Mouse (Mus musculus): ENCODE measurements around the gene Nr4a1. TPM values are rescaled to one million over a fixed set of nuclear protein-coding genes. Genes with fewer than 3 reads are reported as not detected.

The Nr4a1 gene
- polyA plus RNA-seq, 1 experiment: 51.4 TPM

DNA sequence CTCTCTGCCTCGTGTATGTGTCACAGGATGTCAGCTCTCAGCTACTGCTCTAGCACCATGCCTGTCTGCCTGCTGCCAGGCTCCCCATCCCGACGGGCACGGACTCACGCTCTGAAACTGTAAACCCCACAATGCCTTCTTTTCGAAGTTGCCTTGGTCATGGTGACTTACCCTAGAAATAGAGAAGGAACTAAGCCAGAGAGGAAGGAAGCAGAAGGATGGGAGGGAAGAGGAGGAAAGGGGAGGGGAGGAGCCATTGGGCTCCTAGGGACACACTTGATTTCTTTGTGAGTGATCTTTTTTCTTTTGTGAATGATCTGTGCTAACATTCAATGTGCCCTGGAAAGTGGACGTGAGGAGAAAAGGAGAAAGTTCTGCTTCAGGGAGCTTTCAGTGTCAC lies 43.9 kb downstream of the Nr4a1 start:
- H3K27ac ChIP-seq (ENCODE audit: control insufficient read depth, insufficient read depth, low read depth, low read length): no peak overlapping the region; the same call in 1 of the 2 replicates
- H3K4me1 ChIP-seq (ENCODE audit: control insufficient read depth, insufficient read depth, low read length): peaks cover 2% of the 10 kb centered on the region
- H3K27me3 ChIP-seq (ENCODE audit: control insufficient read depth, insufficient read depth, low read length): no peaks in the 10 kb centered on the region
- H3K4me3 ChIP-seq (ENCODE audit: control insufficient read depth, low read depth, low read length): peak overlapping the region; percentile 34
- TF ChIP-seq CTCF (IDR thresholded peaks at IDR 0.05; ENCODE audit: control insufficient read depth, insufficient read depth, insufficient replicate concordance, low read depth, low read length) (no peak), POLR2A (IDR thresholded peaks at IDR 0.05; ENCODE audit: control insufficient read depth, low read depth, low read length) (no peak)
- H3K36me3 ChIP-seq (ENCODE audit: control insufficient read depth, insufficient read depth, low read length): no peaks in the 10 kb centered on the region

GRCm38 (mm10) chr15:101298550-101298949 lies 44.5 kb downstream of the Nr4a1 start:
- Histone ChIP-seq H3K4me3 (ENCODE audit: control insufficient read depth, low read depth, low read length) (peak overlapping the region; percentile 34), H3K27ac (ENCODE audit: control insufficient read depth, insufficient read depth, low read depth, low read length) (no peak overlapping the region), H3K27me3 (ENCODE audit: control insufficient read depth, insufficient read depth, low read length) (no peaks in the 10 kb centered on the region), H3K36me3 (ENCODE audit: control insufficient read depth, insufficient read depth, low read length) (no peaks in the 10 kb centered on the region), H3K4me1 (ENCODE audit: control insufficient read depth, insufficient read depth, low read length) (peaks cover 2% of the 10 kb centered on the region)
- no peak for TF ChIP-seq CTCF (IDR thresholded peaks at IDR 0.05; ENCODE audit: control insufficient read depth, insufficient read depth, insufficient replicate concordance, low read depth, low read length)
- peak; percentile 67; the same call in 1 of the 2 replicates for TF ChIP-seq POLR2A (IDR thresholded peaks at IDR 0.05; ENCODE audit: control insufficient read depth, low read depth, low read length)

- no peak for TF ChIP-seq CTCF (IDR thresholded peaks at IDR 0.05; ENCODE audit: control insufficient read depth, insufficient read depth, insufficient replicate concordance, low read depth, low read length)
- TF ChIP-seq POLR2A (IDR thresholded peaks at IDR 0.05; ENCODE audit: control insufficient read depth, low read depth, low read length): peak; percentile 31; the same call in 1 of the 2 replicates
- Histone ChIP-seq H3K36me3 (ENCODE audit: control insufficient read depth, insufficient read depth, low read length) (no peaks in the 10 kb centered on the region), H3K27ac (ENCODE audit: control insufficient read depth, insufficient read depth, low read depth, low read length) (peak overlapping the region; percentile 81), H3K4me3 (ENCODE audit: control insufficient read depth, low read depth, low read length) (peak overlapping the region; percentile 48), H3K4me1 (ENCODE audit: control insufficient read depth, insufficient read depth, low read length) (peaks cover 2% of the 10 kb centered on the region), H3K27me3 (ENCODE audit: control insufficient read depth, insufficient read depth, low read length) (no peaks in the 10 kb centered on the region)
Measured at GRCm38 (mm10) chr15:101299480-101299960, 45.5 kb downstream of the Nr4a1 start.

DNA sequence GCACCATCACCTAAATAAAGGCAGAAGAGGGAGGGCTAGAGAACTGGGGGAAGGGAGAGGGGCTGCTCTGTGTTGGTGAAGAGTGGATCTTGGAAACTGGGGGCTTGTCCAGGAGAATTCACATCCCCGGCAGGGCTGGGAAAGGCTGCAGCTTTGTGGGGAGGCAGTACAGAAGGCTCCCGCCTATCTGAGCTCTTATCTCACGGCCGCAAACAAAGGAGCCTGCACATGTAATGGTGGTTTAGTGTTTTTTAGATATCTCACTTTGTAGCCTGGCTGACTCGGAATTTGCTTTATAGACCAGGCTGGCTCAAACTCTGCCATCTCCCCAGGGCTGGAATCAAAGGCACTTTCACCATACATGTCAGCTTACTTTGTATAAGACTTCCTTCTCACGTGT lies 46.1 kb downstream of the Nr4a1 start:
- no peak for TF ChIP-seq CTCF (IDR thresholded peaks at IDR 0.05; ENCODE audit: control insufficient read depth, insufficient read depth, insufficient replicate concordance, low read depth, low read length)
- no peak for TF ChIP-seq POLR2A (IDR thresholded peaks at IDR 0.05; ENCODE audit: control insufficient read depth, low read depth, low read length)

GRCm38 (mm10) chr15:101302201-101302600 lies 48.1 kb downstream of the Nr4a1 start:
- TF ChIP-seq CTCF (IDR thresholded peaks at IDR 0.05; ENCODE audit: control insufficient read depth, insufficient read depth, insufficient replicate concordance, low read depth, low read length): no peak
- TF ChIP-seq POLR2A (IDR thresholded peaks at IDR 0.05; ENCODE audit: control insufficient read depth, low read depth, low read length): no peak
- no peaks in the 10 kb centered on the region for H3K27me3 ChIP-seq (ENCODE audit: control insufficient read depth, insufficient read depth, low read length)
- H3K36me3 ChIP-seq (ENCODE audit: control insufficient read depth, insufficient read depth, low read length): no peaks in the 10 kb centered on the region
- H3K4me1 ChIP-seq (ENCODE audit: control insufficient read depth, insufficient read depth, low read length): peaks cover 2% of the 10 kb centered on the region
- H3K4me3 ChIP-seq (ENCODE audit: control insufficient read depth, low read depth, low read length): no peak overlapping the region
- H3K27ac ChIP-seq (ENCODE audit: control insufficient read depth, insufficient read depth, low read depth, low read length): no peak overlapping the region

More for the DNA sequence above, 46.1 kb downstream of the Nr4a1 start:
- Histone ChIP-seq H3K27me3 (ENCODE audit: control insufficient read depth, insufficient read depth, low read length) (no peaks in the 10 kb centered on the region), H3K4me1 (ENCODE audit: control insufficient read depth, insufficient read depth, low read length) (peaks cover 2% of the 10 kb centered on the region), H3K36me3 (ENCODE audit: control insufficient read depth, insufficient read depth, low read length) (no peaks in the 10 kb centered on the region), H3K27ac (ENCODE audit: control insufficient read depth, insufficient read depth, low read depth, low read length) (peak overlapping the region; percentile 61), H3K4me3 (ENCODE audit: control insufficient read depth, low read depth, low read length) (peak overlapping the region; percentile 48)

GRCm38 (mm10) chr15:101303830-101304229 lies 49.8 kb downstream of the Nr4a1 start:
- Histone ChIP-seq H3K4me1 (ENCODE audit: control insufficient read depth, insufficient read depth, low read length) (peaks cover 2% of the 10 kb centered on the region), H3K27me3 (ENCODE audit: control insufficient read depth, insufficient read depth, low read length) (no peaks in the 10 kb centered on the region), H3K27ac (ENCODE audit: control insufficient read depth, insufficient read depth, low read depth, low read length) (peak overlapping the region; percentile 64), H3K4me3 (ENCODE audit: control insufficient read depth, low read depth, low read length) (no peak overlapping the region), H3K36me3 (ENCODE audit: control insufficient read depth, insufficient read depth, low read length) (no peaks in the 10 kb centered on the region)
- TF ChIP-seq POLR2A (IDR thresholded peaks at IDR 0.05; ENCODE audit: control insufficient read depth, low read depth, low read length): no peak
- TF ChIP-seq CTCF (IDR thresholded peaks at IDR 0.05; ENCODE audit: control insufficient read depth, insufficient read depth, insufficient replicate concordance, low read depth, low read length): no peak

GRCm38 (mm10) chr15:101306459-101306858 lies 52.4 kb downstream of the Nr4a1 start:
- no peak for TF ChIP-seq CTCF (IDR thresholded peaks at IDR 0.05; ENCODE audit: control insufficient read depth, insufficient read depth, insufficient replicate concordance, low read depth, low read length)
- TF ChIP-seq POLR2A (IDR thresholded peaks at IDR 0.05; ENCODE audit: control insufficient read depth, low read depth, low read length): no peak
- H3K4me1 ChIP-seq (ENCODE audit: control insufficient read depth, insufficient read depth, low read length): peaks cover 4% of the 10 kb centered on the region
- H3K27ac ChIP-seq (ENCODE audit: control insufficient read depth, insufficient read depth, low read depth, low read length): no peak overlapping the region
- H3K36me3 ChIP-seq (ENCODE audit: control insufficient read depth, insufficient read depth, low read length): no peaks in the 10 kb centered on the region
- H3K4me3 ChIP-seq (ENCODE audit: control insufficient read depth, low read depth, low read length): no peak overlapping the region
- H3K27me3 ChIP-seq (ENCODE audit: control insufficient read depth, insufficient read depth, low read length): no peaks in the 10 kb centered on the region

Data from testis, adult 2 months (tissue).